Mouse (Mus musculus) liver, embryonic 14.5 days (tissue): ENCODE measurements around the gene Ssr2. TPM values are rescaled to one million over a fixed set of nuclear protein-coding genes. Genes with fewer than 3 reads are reported as not detected.

Experiments
- ATAC-seq: fragments of 200-750 bp; cut with Nextera tagmentation; 2 replicates; pipeline ENCODE4 v1.8.0; 2017; ENCODE audit warnings: moderate number of reproducible peaks, mild to moderate bottlenecking, moderate library complexity; ENCODE audit not compliant: insufficient read depth
- DNase-seq, 3 experiments: peaks; one replicate each; pipeline ENCODE4 v3.0.0-alpha.2; 2012 to 2013; ENCODE audit warnings: low read depth in 3 of 3, low spot score in 3 of 3
- H3K27ac ChIP-seq: fragments of 300-500 bp; sonication (generic); 2 replicates; pipeline ENCODE4 v1.5.1; 2014; ENCODE audit warnings: moderate library complexity, mild to moderate bottlenecking, control low read depth, inconsistent platforms
- H3K27me3 ChIP-seq: fragments of 300-500 bp; sonication (generic); 2 replicates; pipeline ENCODE4 v1.6.1; 2014; ENCODE audit warnings: mild to moderate bottlenecking, low read length, moderate library complexity; ENCODE audit not compliant: control insufficient read depth, insufficient read depth
- H3K36me3 ChIP-seq: fragments of 300-500 bp; sonication (generic); replicated peaks from 2 replicates; pipeline ENCODE4 v1.6.1; 2014; ENCODE audit warnings: low read depth; ENCODE audit not compliant: control insufficient read depth, insufficient read depth
- H3K4me1 ChIP-seq, 2 experiments: fragments of 200-500 bp in 1 of 2; fragments of 300-500 bp in 1 of 2; sonication (generic) in 1 of 2; replicated peaks; 2 replicates each; pipeline ENCODE4 v1.6.1; 2012 to 2014; ENCODE audit warnings: antibody characterized with exemption in 1 of 2, inconsistent platforms in 1 of 2, low read length in 1 of 2; ENCODE audit not compliant: control insufficient read depth in 2 of 2, insufficient read depth in 2 of 2
- H3K4me2 ChIP-seq: fragments of 300-500 bp; sonication (generic); 2 replicates; pipeline ENCODE4 v1.6.1; 2014; ENCODE audit warnings: low read depth, mild to moderate bottlenecking, control low read depth, moderate library complexity
- H3K4me3 ChIP-seq, 2 experiments: fragments of 200-500 bp in 1 of 2; fragments of 300-500 bp in 1 of 2; sonication (generic) in 1 of 2; 2 replicates each; pipeline ENCODE4 v1.5.1; 2012 to 2014; ENCODE audit warnings: low read depth in 2 of 2, low read length in 2 of 2, mild to moderate bottlenecking in 2 of 2, control low read depth in 1 of 2, inconsistent platforms in 1 of 2, moderate library complexity in 1 of 2; ENCODE audit not compliant: insufficient read depth in 1 of 2
- H3K9ac ChIP-seq: fragments of 300-500 bp; sonication (generic); replicated peaks from 2 replicates; pipeline ENCODE4 v1.6.1; 2014; ENCODE audit warnings: mild to moderate bottlenecking, control low read depth, moderate library complexity
- H3K9me3 ChIP-seq: fragments of 300-500 bp; sonication (generic); 2 replicates; pipeline ENCODE4 v1.6.1; 2016; ENCODE audit warnings: low read length, mixed read lengths; ENCODE audit not compliant: control insufficient read depth
- CTCF ChIP-seq: IDR thresholded peaks from 2 replicates; pipeline ENCODE4 v1.5.1; 2016; ENCODE audit warnings: antibody characterized with exemption, low read depth, control low read depth
- EP300 ChIP-seq: IDR thresholded peaks from 2 replicates; pipeline ENCODE4 v1.6.1; 2016; ENCODE audit warnings: antibody characterized with exemption, low read depth
- WGBS: fragments of 180-500 bp; shearing (Covaris S2); extraction: QIAGEN DNeasy Blood & Tissue Kit; methylation state at CpG from one replicate; pipeline ENCODE4 v1.1.7; 2014; ENCODE audit not compliant: insufficient replicate concordance; 5-methylcytosine and 5-hydroxymethylcytosine counted together
- polyA plus RNA-seq, 2 experiments: library from polyadenylated mRNA; depleted of rRNA in 1 of 2; stranded (reverse) in 1 of 2; unstranded in 1 of 2; fragments of >200 nt; fragmentation: Nextera tagmentation in 1 of 2; extraction: Ambion mirVana in 1 of 2; gene quantifications; 2 replicates each; pipeline versions ENCODE4 v1.2.1 to v1.2.3; 2012 to 2014

Ssr2 gene
- polyA plus RNA-seq, 2 experiments: 165 to 173 TPM

GRCm38 (mm10) chr3:88532689-88533511, 42.8 kb upstream of the Ssr2 start:
- Histone ChIP-seq H3K27ac (no peak overlapping the region), H3K9me3 (no peaks in the 10 kb centered on the region), H3K4me1 (peaks cover 7 to 17% of the 10 kb centered on the region in 2 experiments), H3K4me2 (peak overlapping the region; percentile 99), H3K27me3 (peaks cover 6% of the 10 kb centered on the region), H3K36me3 (no peaks in the 10 kb centered on the region), H3K4me3 (peak overlapping the region; percentile 66 to 77), H3K9ac (peak overlapping the region; percentile 64)
- ATAC-seq (no peak), DNase-seq (no peak)
- 3% methylated on average over 39 of the region's 40 CpGs for WGBS
- TF ChIP-seq EP300 (no peak), CTCF (no peak)

GRCm38 (mm10) chr3:88533706-88534105, 42.0 kb upstream of the Ssr2 start:
- Histone ChIP-seq H3K4me2 (peak overlapping the region; percentile 99), H3K27ac (no peak overlapping the region), H3K9ac (no peak overlapping the region), H3K4me3 (peak overlapping the region in 1 of 2 experiments; percentile 66; a peak in 2 of 4 replicates), H3K27me3 (peaks cover 6% of the 10 kb centered on the region), H3K4me1 (peaks cover 7 to 17% of the 10 kb centered on the region in 2 experiments), H3K9me3 (no peaks in the 10 kb centered on the region), H3K36me3 (no peaks in the 10 kb centered on the region)
- DNase-seq: no peak
- ATAC-seq: no peak
- 12% methylated on average over 5 of the region's 5 CpGs for WGBS
- TF ChIP-seq EP300 (no peak), CTCF (no peak)

- Histone ChIP-seq H3K36me3 (no peaks in the 10 kb centered on the region), H3K4me1 (peaks cover 7 to 11% of the 10 kb centered on the region in 2 experiments), H3K4me2 (no peak overlapping the region), H3K27ac (no peak overlapping the region), H3K4me3 (no peak overlapping the region), H3K27me3 (peaks cover 6% of the 10 kb centered on the region), H3K9me3 (no peaks in the 10 kb centered on the region), H3K9ac (no peak overlapping the region)
- ATAC-seq: no peak
- no peak for DNase-seq
- 47% methylated on average over 3 of the region's 3 CpGs for WGBS
- no peak for TF ChIP-seq CTCF
- no peak for TF ChIP-seq EP300
These were observed 40.7 kb upstream of the Ssr2 start for GRCm38 (mm10) chr3:88535005-88535404.

- no peak for TF ChIP-seq CTCF
- no peak for TF ChIP-seq EP300
- Histone ChIP-seq H3K4me2 (peak overlapping the region; percentile 91), H3K9ac (peak overlapping the region; percentile 63; the same call in 1 of the 2 replicates), H3K4me3 (peak overlapping the region in 1 of 2 experiments; percentile 61; a peak in 1 of 4 replicates), H3K9me3 (no peaks in the 10 kb centered on the region), H3K27ac (no peak overlapping the region), H3K36me3 (no peaks in the 10 kb centered on the region), H3K27me3 (peaks cover 6% of the 10 kb centered on the region), H3K4me1 (peaks cover 7 to 11% of the 10 kb centered on the region in 2 experiments)
- ATAC-seq (no peak), DNase-seq (no peak)
- WGBS: 88% methylated on average over 4 of the region's 4 CpGs
These were observed 40.1 kb upstream of the Ssr2 start for GRCm38 (mm10) chr3:88535527-88535926.
